Mouse (Mus musculus) splenic B cell, adult 2 months (primary cell): ENCODE measurements at regions not wholly inside any gene's neighbourhood (a gene's known extent, or its start where the extent isn't known, plus 50 kb on each side); places are given as distances from the start of the nearest gene placed in this dataset.
"Not testable (repeated sequence)": the region's sequence is repeated elsewhere in the genome, so short reads cannot be mapped to it uniquely, and the experiment has no call there.

ENCODE experiments used
- DNase-seq: peaks from one replicate; pipeline ENCODE4 v3.0.0-alpha.2; 2011; ENCODE audit warnings: low read depth, low spot score
- H3K27me3 ChIP-seq: 2 replicates; pipeline ENCODE4 v1.6.1; 2012; ENCODE audit warnings: mild to moderate bottlenecking, low read length, moderate library complexity, mixed read lengths; ENCODE audit not compliant: control insufficient read depth, poor library complexity, insufficient read depth, severe bottlenecking
- H3K36me3 ChIP-seq: 2 replicates; pipeline ENCODE4 v1.6.1; 2012; ENCODE audit warnings: mild to moderate bottlenecking, low read length, moderate library complexity, mixed read lengths; ENCODE audit not compliant: control insufficient read depth, poor library complexity, insufficient read depth, severe bottlenecking

DNA sequence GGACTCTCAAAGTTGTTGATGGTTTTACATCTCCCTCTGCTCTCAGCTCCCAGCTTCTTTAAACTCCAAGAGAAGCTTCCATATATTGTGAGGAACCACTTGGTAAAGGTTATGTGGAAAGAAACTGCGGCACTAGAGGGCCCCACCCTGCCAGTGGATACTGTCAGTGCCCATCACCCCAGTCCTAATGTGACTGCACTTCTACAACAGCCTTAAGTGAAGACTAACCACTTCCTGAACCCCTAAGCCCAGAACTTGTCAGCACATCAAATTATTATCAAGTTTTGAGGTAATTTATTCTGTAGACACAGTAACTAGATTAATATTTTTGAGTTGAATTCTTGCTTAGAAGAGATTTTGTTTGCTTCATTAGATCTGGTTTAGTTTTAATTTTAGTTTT is 182.3 kb upstream of the L3mbtl3 start:
- DNase-seq: no peak
- H3K36me3 ChIP-seq: no peaks in the 10 kb centered on the region
- H3K27me3 ChIP-seq: no peaks in the 10 kb centered on the region

DNA sequence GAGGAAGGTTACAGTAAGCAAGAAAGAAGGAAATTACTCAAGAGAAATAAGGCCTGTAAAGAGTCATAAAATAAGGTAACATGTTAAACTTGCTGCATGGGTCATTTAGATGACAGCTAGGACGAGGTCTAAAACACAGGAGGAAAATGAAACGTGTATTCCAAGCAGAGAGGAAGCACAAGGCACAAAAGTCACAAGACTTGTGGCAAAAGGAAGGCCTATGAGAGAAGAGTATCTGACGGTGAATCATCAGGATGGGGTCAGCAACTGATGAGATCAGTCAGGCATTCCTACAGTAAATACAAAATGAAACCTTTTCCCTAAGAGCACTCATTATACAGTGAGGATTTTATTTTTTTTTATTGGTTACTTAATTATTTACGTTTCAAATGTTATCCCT is 183.6 kb upstream of the L3mbtl3 start:
- Histone ChIP-seq H3K36me3 (no peaks in the 10 kb centered on the region), H3K27me3 (no peaks in the 10 kb centered on the region)
- DNase-seq: no peak

DNA sequence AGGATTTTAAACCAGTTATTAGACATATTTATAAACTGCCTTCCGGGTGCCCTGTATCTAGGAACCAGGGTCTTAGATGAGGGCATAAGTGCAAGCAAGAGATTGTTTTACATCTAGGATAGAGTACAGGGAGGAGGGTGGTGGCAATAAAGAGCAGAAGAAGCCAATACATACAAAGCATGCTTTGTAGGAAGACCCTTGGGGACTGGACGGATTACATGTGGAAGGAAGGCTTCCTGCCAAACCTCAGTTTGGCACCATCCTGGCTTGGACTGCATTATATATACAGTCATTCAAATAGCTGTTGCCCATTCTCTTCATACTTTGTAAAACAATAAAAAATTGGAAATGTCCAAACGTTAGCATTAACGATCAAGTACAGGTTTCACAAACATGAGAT is 184.7 kb upstream of the L3mbtl3 start:
- no peak for DNase-seq
- no peaks in the 10 kb centered on the region for H3K36me3 ChIP-seq

DNA sequence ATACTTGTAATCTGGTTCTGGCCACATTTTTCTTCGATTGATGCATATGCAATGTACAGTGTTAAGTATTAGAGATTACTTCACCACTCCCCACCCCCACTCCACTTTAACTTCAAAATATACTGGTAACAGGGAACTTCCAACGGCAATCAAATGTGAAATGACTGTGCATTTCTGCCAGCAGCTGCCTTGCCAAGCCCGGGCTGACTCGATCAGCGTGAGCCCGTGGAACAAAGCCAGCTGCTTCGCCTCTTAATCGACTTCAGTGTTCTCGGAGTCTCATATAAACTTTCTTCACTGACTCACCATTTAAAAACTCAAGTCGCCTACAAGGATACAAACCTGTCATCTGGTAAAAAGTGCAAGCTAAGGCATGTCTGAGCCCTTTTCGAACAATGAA is 188.7 kb upstream of the L3mbtl3 start:
- H3K36me3 ChIP-seq: no peaks in the 10 kb centered on the region
- no peaks in the 10 kb centered on the region for H3K27me3 ChIP-seq
- DNase-seq: no peak

More for the DNA sequence above, 184.7 kb upstream of the L3mbtl3 start:
- no peaks in the 10 kb centered on the region for H3K27me3 ChIP-seq

DNA sequence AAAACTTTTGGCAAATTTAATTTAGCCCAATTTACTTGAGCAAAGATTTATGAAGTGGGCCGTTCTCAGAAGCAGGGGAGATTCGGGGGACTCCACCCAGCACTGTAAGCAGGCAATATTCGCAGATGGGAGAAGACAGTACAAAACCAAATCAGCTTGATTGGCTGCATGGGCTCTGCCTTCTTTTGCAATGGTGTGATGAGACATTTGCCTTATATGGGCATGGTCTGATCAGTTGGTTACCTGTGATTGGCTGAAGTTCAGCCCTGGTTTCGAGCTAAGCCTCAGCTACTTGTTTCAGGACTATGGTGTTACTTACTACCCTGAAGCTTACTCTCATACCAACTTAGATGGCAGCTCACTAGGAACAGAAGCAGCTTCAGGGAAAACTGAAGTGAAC is 185.6 kb upstream of the Arhgap18 start:
- no peak for DNase-seq
- no peaks in the 10 kb centered on the region for H3K36me3 ChIP-seq
- no peaks in the 10 kb centered on the region for H3K27me3 ChIP-seq

DNA sequence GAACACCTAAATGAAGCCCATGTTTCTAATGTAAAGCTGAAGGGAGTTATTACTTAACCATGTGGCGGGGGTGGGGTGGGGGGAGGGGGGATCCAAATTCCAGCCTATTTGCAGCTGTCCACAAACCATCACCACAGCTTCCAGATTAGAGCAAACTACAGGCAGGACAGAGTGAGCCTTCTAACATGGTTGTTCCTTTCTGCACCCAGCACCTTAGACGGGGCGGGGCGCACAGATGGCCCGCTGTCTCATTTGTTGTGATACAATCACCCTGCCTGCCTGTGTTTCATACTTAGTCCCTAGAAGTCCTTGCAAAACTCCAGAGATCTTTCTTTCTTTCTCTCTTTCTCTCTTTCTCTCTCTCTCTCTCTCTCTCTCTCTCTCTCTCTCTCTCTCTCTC is 182.8 kb upstream of the Arhgap18 start:
- Histone ChIP-seq H3K27me3 (no peaks in the 10 kb centered on the region), H3K36me3 (no peaks in the 10 kb centered on the region)
- DNase-seq: no peak

DNA sequence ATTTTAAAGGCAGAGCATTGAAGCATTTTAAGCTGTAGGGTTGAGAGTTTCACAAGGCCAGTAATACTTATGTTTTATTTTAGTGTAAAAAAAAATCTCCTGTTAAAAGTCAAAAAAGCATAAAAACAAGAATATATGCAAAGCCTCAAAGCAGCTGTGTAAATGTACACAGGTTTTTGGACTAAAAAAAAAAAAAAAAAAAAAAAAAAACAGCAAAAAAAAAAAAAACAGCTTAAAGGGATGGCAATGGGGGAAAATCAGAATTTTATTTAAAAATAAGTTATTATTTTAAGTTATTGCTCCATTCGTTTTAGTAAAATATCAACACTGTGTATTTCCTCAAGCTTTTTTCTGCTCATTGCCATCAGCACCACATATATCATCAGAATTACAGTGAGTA is 181.8 kb upstream of the Arhgap18 start:
- DNase-seq: no peak
- Histone ChIP-seq H3K27me3 (no peaks in the 10 kb centered on the region), H3K36me3 (no peaks in the 10 kb centered on the region)

DNA sequence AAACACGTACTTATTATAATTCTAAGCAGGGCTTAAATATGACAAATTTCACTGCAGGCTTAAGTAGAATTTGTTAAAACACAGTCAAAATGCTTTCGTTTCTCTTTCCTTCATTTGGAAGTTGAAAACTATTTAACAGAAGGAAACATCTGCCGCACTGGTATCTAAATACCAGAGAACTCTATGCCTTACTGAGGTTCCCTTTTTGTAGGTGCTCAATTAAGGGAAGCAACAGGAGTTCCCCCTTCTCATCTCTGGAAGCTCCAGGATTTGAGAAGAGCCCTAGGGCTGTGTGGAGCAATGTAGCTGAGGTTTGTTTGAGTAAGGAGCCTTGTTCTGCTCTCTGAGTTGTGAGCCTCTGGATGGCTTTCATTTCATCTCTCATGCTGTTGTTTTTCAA is 177.1 kb upstream of the Arhgap18 start:
- DNase-seq: no peak
- H3K27me3 ChIP-seq: no peaks in the 10 kb centered on the region

DNA sequence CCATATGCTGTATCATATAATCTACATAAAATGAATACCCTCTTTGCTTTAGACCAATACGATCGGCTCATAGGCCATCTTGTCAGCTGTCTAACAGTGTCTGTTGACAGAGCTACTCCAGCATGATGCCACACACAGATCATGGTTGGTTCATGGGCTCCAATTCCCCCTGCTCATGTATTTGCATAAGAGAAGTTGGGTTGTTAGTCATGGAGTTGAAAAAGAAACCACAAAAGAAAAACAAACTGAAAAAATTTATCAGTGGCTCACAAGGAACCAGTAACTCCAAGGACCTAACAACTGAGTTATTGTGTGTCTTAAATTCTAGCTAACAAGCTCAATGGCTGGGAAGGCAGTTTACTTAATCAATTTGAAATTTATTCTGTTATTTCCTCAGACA is 176.1 kb upstream of the Arhgap18 start:
- Histone ChIP-seq H3K27me3 (no peaks in the 10 kb centered on the region), H3K36me3 (no peaks in the 10 kb centered on the region)
- DNase-seq: no peak

More for the DNA sequence above, 177.1 kb upstream of the Arhgap18 start:
- H3K36me3 ChIP-seq: no peaks in the 10 kb centered on the region

DNA sequence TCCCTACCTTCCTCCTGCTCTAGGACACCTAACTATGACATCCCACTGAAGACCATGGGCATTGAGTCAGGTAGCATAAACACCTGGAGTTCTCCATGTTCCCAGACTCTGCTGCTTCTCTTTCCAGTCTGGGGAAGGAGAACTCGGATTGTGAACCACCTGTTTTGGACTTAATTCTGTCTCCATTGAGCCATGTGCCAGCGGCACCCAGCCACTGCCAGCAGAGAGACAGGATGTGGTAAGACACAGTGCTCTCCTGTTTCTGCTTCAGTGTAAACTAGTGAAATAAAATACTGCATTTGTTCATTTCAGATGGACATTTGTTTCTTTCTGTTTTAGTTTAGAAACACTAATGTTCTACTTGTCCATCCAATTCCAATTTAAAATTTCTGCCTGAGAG is 168.1 kb upstream of the Arhgap18 start:
- Histone ChIP-seq H3K36me3 (no peaks in the 10 kb centered on the region), H3K27me3 (no peaks in the 10 kb centered on the region)
- no peak for DNase-seq

DNA sequence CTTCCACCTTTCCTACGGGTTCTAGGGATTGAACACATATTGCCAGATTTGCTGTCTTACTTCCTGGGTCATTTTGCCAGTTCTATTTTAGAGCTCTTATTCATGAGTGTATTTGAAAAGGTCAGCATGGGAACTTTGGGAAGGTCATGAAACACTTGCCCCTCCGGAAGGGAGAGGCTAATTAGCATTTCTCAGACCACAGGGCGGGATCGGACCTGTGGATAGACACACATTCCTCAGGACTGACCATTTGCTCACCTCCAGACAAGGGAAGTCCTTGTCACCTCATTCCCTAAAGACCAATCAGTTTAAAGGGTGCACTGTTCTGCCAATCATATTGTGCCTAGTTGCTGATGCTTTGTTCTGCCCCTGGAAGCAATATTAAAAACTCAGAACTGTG is 146.1 kb upstream of the Arhgap18 start:
- H3K36me3 ChIP-seq, H3K27me3 ChIP-seq, DNase-seq: not testable (repeated sequence)

DNA sequence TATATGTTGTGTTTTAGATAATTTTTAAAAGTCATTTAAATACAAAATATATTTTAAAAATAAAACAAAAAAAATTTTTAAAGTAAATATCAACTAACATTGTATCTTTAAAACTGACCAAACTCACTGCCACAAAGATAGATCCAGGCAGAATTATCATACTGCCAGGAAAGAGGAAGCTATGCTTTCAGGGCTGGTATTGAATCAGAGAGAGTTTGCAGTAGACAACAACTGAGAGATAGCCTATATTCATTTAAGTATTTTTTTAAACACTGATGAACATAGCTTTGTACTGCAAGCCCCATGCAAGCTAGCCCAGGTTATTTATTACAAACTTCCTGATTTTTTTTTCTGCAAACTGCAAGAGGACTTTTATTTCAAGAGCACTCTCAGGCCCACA is 142.0 kb upstream of the Arhgap18 start:
- Histone ChIP-seq H3K27me3 (no peaks in the 10 kb centered on the region), H3K36me3 (no peaks in the 10 kb centered on the region)
- no peak for DNase-seq

DNA sequence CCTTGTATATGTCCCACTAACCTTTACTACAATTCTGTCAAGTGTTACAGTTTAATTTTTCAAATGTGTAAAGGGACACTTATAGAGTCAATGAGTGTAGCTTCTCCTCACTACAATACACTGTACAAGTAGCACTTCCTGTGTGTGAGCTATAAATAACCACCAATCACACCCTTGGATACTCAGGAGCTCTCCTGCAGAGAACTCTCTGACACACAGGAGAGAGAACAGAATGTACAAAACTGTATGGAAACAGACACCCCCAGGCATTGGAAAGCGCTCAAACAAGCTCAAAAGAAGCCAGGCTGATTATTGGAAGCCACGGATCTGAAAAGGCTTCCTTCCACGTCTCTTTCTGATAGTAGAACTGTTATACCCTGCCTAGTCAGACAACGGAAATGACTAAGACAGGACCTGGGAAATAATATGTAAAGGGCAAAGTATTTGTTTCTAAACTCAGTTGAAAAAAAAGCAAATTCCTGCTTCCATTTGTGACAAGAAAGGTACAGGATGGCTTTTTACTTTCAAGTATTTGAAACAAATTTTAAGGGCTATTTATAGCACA is 122.9 kb upstream of the Arhgap18 start:
- no peaks in the 10 kb centered on the region for H3K27me3 ChIP-seq
- no peak for DNase-seq
- H3K36me3 ChIP-seq: no peaks in the 10 kb centered on the region

DNA sequence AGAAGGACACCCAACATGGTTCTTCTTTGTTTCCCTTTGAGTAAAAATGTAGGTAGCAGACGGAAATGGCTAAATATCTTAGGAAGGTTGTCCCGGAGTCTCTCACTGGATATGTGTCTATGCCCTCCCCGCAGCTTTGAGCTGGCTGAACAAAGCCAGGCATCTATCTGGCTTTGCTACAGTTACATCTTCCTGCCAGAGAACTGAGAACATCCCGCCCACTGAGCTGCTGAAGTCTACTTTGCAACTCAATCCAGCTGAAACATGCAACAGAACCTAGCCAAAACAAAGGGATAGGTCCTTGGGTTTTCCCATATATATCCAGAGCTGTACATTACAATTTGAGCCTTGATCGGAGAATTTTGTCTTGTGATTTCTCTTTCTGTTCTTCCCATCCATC is 121.0 kb upstream of the Arhgap18 start:
- Histone ChIP-seq H3K36me3 (no peaks in the 10 kb centered on the region), H3K27me3 (no peaks in the 10 kb centered on the region)
- DNase-seq: no peak

DNA sequence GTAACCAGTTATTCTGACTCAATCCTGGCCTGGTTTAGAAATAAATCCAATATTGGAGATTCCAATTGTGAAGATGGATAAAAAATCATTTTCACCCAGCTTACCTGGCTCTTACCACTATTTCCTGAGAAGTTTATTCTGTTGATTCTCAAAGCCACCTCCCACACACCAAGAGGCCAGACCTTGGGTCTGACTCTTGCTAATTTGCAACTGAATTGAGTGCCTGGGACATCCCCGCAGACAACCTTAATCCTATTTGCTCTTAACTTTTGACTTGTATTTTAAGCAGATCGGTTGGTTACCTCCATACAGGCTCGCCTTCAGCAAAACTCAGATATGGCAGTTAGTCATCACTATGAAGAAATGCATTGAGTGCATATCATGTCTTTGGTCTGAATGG is 115.8 kb upstream of the Arhgap18 start:
- no peaks in the 10 kb centered on the region for H3K27me3 ChIP-seq
- DNase-seq: no peak
- no peaks in the 10 kb centered on the region for H3K36me3 ChIP-seq

DNA sequence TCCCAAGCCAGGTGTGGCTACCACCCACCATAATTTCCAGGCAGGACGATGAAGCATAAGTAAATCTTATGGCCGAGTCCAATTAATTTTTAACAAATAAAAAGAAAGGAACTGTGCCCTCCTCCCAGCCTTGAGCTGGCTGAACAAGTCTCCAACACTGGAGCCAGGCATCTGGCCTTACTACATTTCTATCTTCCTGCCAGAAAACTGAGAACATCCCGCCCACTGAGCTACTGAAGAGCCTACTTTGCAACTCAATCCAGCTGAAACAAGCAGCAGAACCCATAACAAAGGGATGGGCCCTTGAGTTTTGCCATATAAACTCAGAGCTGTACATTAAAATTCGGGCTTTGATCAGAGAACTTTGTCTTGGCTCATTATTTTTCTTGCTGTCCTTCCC is 115.2 kb upstream of the Arhgap18 start:
- Histone ChIP-seq H3K36me3 (no peaks in the 10 kb centered on the region), H3K27me3 (no peaks in the 10 kb centered on the region)
- no peak for DNase-seq
